Comparison of ENCODE assay signal across 8 mouse cellular contexts in the genomic region with DNA sequence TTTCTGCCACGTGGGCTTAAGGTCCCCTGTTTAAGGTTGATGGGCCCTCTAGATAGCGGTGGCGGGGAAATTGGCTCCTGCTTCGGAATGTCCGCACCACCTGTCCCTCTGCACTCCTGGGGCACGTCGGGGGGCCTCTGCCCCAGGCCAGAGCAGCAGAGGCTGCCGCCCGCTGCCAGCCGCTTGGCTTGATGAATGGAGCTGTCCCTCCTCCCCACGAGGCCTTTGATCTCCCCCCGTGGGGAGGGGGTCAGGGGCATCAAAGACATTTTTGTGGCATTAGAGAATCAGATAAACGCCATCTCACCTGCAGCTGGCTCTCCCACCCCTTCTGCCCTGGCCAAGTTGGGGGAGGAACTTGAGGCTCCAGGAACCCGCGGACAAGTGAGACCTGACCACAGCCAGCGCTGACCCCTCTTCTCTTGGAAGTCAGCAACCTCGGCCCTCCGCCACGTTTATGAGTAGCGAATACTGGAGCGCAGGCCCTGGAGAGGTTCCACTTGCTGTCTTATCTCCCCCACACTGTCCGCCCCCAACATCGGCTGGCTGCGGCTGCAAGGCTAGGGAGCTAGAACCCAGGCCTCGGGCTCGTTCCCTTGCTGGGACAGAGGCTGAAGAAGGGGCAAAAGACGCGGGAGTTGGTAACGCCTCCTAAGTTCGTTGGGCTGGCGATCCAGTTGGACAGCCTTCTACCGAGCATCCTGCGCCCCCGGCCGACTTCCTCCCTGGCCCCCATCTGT. TPM values are rescaled to one million over a fixed set of nuclear protein-coding genes. Genes with fewer than 3 reads are reported as not detected.
DNase-seq lines count a peak whose midpoint lies in the region; ATAC-seq and TF ChIP-seq lines count a peak whose summit lies in the region.

No protein-coding gene starts in this region.

- H3K9me3 ChIP-seq in lung, embryonic 15.5 days = no peaks in the 10 kb centered on the region
- H3K9me3 ChIP-seq in forebrain, embryonic 11.5 days (ENCODE audit: control insufficient read depth, low read length) = no peaks in the 10 kb centered on the region
- no peaks in the 10 kb centered on the region for H3K9me3 ChIP-seq in limb, embryonic 13.5 days

- TF ChIP-seq POLR2A in olfactory bulb, adult 2 months (IDR thresholded peaks at IDR 0.05; ENCODE audit: insufficient read depth, low read depth, low read length) = no peak

- H3K27me3 ChIP-seq in lung, embryonic 15.5 days = peaks cover 75% of the 10 kb centered on the region
- peaks cover 69% of the 10 kb centered on the region for H3K27me3 ChIP-seq in forebrain, embryonic 11.5 days (ENCODE audit: control insufficient read depth, insufficient read depth, low read length)
- peaks cover 94% of the 10 kb centered on the region for H3K27me3 ChIP-seq in limb, embryonic 13.5 days

- peaks cover 29% of the 10 kb centered on the region for H3K4me1 ChIP-seq in lung, embryonic 15.5 days
- peaks cover 10% of the 10 kb centered on the region for H3K4me1 ChIP-seq in forebrain, embryonic 11.5 days (replicated peaks; ENCODE audit: control insufficient read depth, insufficient read depth, low read length)
- peaks cover 38% of the 10 kb centered on the region for H3K4me1 ChIP-seq in limb, embryonic 13.5 days
- peaks cover 19% of the 10 kb centered on the region for H3K4me1 ChIP-seq in olfactory bulb, adult 2 months (ENCODE audit: control insufficient read depth, insufficient read depth, low read length)

- no peak for TF ChIP-seq CTCF in olfactory bulb, adult 2 months (IDR thresholded peaks at IDR 0.05; ENCODE audit: insufficient read depth, low read depth, low read length)

- no peaks in the 10 kb centered on the region for H3K36me3 ChIP-seq in lung, embryonic 15.5 days
- no peaks in the 10 kb centered on the region for H3K36me3 ChIP-seq in forebrain, embryonic 11.5 days (ENCODE audit: control insufficient read depth, insufficient read depth, low read length)
- H3K36me3 ChIP-seq in limb, embryonic 13.5 days = no peaks in the 10 kb centered on the region

- peak; percentile 9; the same call in 1 of the 2 replicates for ATAC-seq in lung, embryonic 15.5 days (ENCODE audit: borderline replicate concordance, extremely low read depth, low FRiP score, low TSS enrichment)
- 0 out of 2 replicates have a peak, but pooled peaks have one; percentile 19 for ATAC-seq in forebrain, embryonic 11.5 days (replicated peaks; ENCODE audit: low FRiP score)
- no peak for ATAC-seq in limb, embryonic 13.5 days (ENCODE audit: low FRiP score, low read depth)
- ATAC-seq in monocyte, adult 5-6 weeks (replicated peaks; ENCODE audit: insufficient number of reproducible peaks, low FRiP score, low TSS enrichment, poor library complexity, severe bottlenecking) = no peak

- H3K27ac ChIP-seq in lung, embryonic 15.5 days = no peak overlapping the region
- H3K27ac ChIP-seq in forebrain, embryonic 11.5 days (ENCODE audit: low read depth, low read length) = no peak overlapping the region
- H3K27ac ChIP-seq in limb, embryonic 13.5 days = no peak overlapping the region
- H3K27ac ChIP-seq in olfactory bulb, adult 2 months (ENCODE audit: insufficient read depth, low read depth, low read length) = no peak overlapping the region

- peak overlapping the region; percentile 48 for H3K4me3 ChIP-seq in lung, embryonic 15.5 days
- H3K4me3 ChIP-seq in forebrain, embryonic 11.5 days (ENCODE audit: low read depth, low read length) = peak overlapping the region; percentile 41
- H3K4me3 ChIP-seq in limb, embryonic 13.5 days = peak overlapping the region; percentile 54
- H3K4me3 ChIP-seq in olfactory bulb, adult 2 months (ENCODE audit: insufficient read depth, low read depth, low read length) = peak overlapping the region; percentile 40

- 2% methylated on average over 35 of the region's 35 CpGs for WGBS in lung, embryonic 15.5 days
- 2% methylated on average over 35 of the region's 35 CpGs for WGBS in forebrain, embryonic 11.5 days
- under 1% methylated on average over 35 of the region's 35 CpGs for WGBS in limb, embryonic 13.5 days
- WGBS in olfactory bulb, adult 2 months = 13% methylated on average over 35 of the region's 35 CpGs

- H3K4me2 ChIP-seq in lung, embryonic 15.5 days = peak overlapping the region; percentile 93
- peak overlapping the region; percentile 79 for H3K4me2 ChIP-seq in forebrain, embryonic 11.5 days (ENCODE audit: low read depth, low read length, severe bottlenecking)
- peak overlapping the region; percentile 89 for H3K4me2 ChIP-seq in limb, embryonic 13.5 days (replicated peaks)

- H3K9ac ChIP-seq in lung, embryonic 15.5 days = no peak overlapping the region
- no peak overlapping the region for H3K9ac ChIP-seq in forebrain, embryonic 11.5 days (ENCODE audit: low read length)
- peak overlapping the region; percentile 62; the same call in 1 of the 2 replicates for H3K9ac ChIP-seq in limb, embryonic 13.5 days

- no peak for DNase-seq in lung, adult 18-20 months
- peak; percentile 63 for DNase-seq in forebrain, embryonic 11.5 days (ENCODE audit: low spot score)
- no peak for DNase-seq in right cerebral cortex, postnatal 14 days
- DNase-seq in kidney, adult 18-20 months = no peak

RNA-seq across cellular contexts. Expression of a gene that starts 0.8 kb away (rescaled TPM):
- 1.2 TPM in 2 replicates for polyA plus RNA-seq in lung, embryonic 15.5 days (2015; fragmentation: Nextera tagmentation; extraction: Ambion mirVana)
- 7.0 and 8.5 TPM in 2 replicates for polyA plus RNA-seq in forebrain, embryonic 11.5 days (2014; fragmentation: Nextera tagmentation; extraction: Ambion mirVana)
- polyA plus RNA-seq in limb, embryonic 13.5 days (2015; fragmentation: Nextera tagmentation; extraction: Ambion mirVana) = 39.7 and 51.8 TPM in 2 replicates
- not detected in 2 replicates for polyA plus RNA-seq in olfactory bulb, adult 2 months (2012; ENCODE audit: insufficient read depth, insufficient read length, low replicate concordance, missing spikeins)
- 0.87 to 2.2 TPM (median 0.96 TPM) in 3 replicates for total RNA-seq in monocyte, adult 5-6 weeks (2017)

RNA-seq across cellular contexts. Expression of a gene that starts 20.4 kb away (rescaled TPM):
- polyA plus RNA-seq in lung, embryonic 15.5 days (2015; fragmentation: Nextera tagmentation; extraction: Ambion mirVana) = 0.20 and 0.25 TPM in 2 replicates
- polyA plus RNA-seq in forebrain, embryonic 11.5 days (2014; fragmentation: Nextera tagmentation; extraction: Ambion mirVana) = 1.5 and 2.4 TPM in 2 replicates
- 3.9 and 4.5 TPM in 2 replicates for polyA plus RNA-seq in limb, embryonic 13.5 days (2015; fragmentation: Nextera tagmentation; extraction: Ambion mirVana)
- not detected in 2 replicates for polyA plus RNA-seq in olfactory bulb, adult 2 months (2012; ENCODE audit: insufficient read depth, insufficient read length, low replicate concordance, missing spikeins)
- not detected in 3 replicates for total RNA-seq in monocyte, adult 5-6 weeks (2017)

RNA-seq across cellular contexts. Expression of a gene that starts 21.9 kb away (rescaled TPM):
- polyA plus RNA-seq in lung, embryonic 15.5 days (2015; fragmentation: Nextera tagmentation; extraction: Ambion mirVana) = 0.34 and 0.57 TPM in 2 replicates
- polyA plus RNA-seq in forebrain, embryonic 11.5 days (2014; fragmentation: Nextera tagmentation; extraction: Ambion mirVana) = 0.39 TPM in 1 of 2 replicates, not detected in the other
- polyA plus RNA-seq in limb, embryonic 13.5 days (2015; fragmentation: Nextera tagmentation; extraction: Ambion mirVana) = 1.9 and 2.1 TPM in 2 replicates
- polyA plus RNA-seq in olfactory bulb, adult 2 months (2012; ENCODE audit: insufficient read depth, insufficient read length, low replicate concordance, missing spikeins) = not detected in 2 replicates
- not detected in 3 replicates for total RNA-seq in monocyte, adult 5-6 weeks (2017)

RNA-seq across cellular contexts. Expression of a gene that starts 57.5 kb away (rescaled TPM):
- 3.0 TPM in 2 replicates for polyA plus RNA-seq in lung, embryonic 15.5 days (2015; fragmentation: Nextera tagmentation; extraction: Ambion mirVana)
- polyA plus RNA-seq in forebrain, embryonic 11.5 days (2014; fragmentation: Nextera tagmentation; extraction: Ambion mirVana) = 5.8 and 6.7 TPM in 2 replicates
- 12.7 and 14.1 TPM in 2 replicates for polyA plus RNA-seq in limb, embryonic 13.5 days (2015; fragmentation: Nextera tagmentation; extraction: Ambion mirVana)
- not detected in 2 replicates for polyA plus RNA-seq in olfactory bulb, adult 2 months (2012; ENCODE audit: insufficient read depth, insufficient read length, low replicate concordance, missing spikeins)
- 52.0 to 91.2 TPM (median 90.6 TPM) in 3 replicates for total RNA-seq in monocyte, adult 5-6 weeks (2017)

Comparison
In these comparisons a context has a peak if more than half of its experiments do, and no peak if none do; other contexts are left out.
1. ATAC-seq: peak in lung, embryonic 15.5 days (single experiment) and forebrain, embryonic 11.5 days (single experiment); none in limb, embryonic 13.5 days (single experiment) and monocyte, adult 5-6 weeks (single experiment).
2. Peak in every context shown above with its lines, with median percentiles within 50 percentile points of each other: H3K4me2 ChIP-seq and H3K4me3 ChIP-seq.